Mouse (Mus musculus): ENCODE data around the gene Gm6588.

Gene Gm6588

DNA sequence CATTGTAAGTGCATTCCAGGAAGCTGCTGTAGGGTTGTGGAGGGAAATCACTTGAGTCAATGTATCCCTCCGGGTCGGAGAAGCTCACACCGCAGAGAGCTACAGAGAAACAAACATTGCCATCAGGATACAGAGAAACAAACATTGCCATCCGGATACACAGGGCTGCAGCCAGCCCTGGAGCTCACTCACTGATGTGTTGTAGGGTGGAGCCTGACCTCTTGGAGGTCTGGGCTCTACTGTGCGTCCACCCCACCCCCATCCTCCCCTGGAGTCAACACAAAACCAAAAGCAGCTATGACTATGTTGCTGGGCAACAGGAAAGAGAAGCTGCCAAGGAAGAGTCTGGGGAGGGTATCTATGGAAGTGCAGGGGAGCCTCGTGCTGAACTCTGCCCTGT, 24.2 kb downstream of the Gm6588 start:
- DNase-seq, result no peak

DNA sequence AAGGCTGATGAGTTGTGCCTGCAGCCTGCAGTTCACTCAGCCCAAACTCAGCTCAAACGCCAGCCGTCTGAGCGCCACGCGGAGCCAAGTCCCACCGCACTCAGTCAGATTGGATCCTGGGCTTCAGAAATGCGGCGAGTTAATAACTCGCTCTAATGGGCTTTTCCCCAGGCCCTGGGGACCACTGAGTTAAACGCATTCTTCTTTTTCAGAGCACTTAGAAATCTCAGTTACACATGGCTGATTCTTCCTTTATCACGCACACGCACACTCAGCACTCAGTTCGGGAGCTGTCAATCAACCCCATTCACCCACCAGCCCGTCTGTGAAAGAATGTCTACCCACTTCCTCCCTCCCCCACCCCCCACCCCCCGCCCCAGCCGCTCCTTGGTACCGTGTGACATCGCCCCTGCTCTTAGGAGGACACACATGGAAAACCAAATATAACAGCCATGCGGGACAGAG, 32.8 kb downstream of the Gm6588 start:
- DNase-seq, result no peak

DNA sequence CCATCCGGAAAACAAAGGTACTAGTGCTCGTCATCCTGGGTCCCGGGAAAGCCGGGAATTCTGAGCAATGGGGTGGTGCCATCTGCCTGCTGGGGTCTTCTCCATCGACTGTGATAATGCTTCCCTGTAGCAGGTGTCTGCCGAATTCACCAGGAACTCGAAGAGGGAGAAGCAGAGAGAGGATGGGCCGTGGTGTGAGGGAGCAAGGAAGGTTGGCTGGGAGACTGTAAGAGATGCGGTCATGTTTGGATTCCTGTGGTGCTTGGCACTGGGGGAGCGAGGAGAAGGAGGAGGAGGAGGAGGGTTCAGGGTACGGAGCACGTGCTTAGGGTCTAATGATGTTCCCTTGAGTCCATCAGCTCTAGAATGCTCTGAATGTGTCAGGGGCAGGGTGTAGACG, 33.3 kb downstream of the Gm6588 start:
- DNase-seq, result no peak

DNA sequence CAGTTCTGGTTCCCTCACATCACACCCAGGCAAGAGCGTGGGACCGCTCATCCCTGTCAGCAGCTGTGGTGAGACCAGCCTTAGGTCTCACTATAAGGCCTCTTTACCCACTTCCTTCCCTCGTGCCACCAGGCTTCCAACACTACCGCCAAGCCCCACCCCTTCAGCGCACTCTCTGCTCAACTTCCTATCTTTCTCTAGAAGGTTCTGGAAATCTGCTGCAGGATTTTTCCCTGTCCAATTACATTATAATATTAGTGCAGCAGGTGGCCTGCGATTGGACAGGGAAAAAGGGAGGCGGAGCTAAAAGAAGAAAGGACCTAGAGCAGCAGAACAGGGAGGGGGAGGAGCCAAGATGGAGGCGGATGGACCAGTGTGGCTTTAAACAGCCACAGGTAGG, 33.8 kb downstream of the Gm6588 start:
- DNase-seq, result no peak

DNA sequence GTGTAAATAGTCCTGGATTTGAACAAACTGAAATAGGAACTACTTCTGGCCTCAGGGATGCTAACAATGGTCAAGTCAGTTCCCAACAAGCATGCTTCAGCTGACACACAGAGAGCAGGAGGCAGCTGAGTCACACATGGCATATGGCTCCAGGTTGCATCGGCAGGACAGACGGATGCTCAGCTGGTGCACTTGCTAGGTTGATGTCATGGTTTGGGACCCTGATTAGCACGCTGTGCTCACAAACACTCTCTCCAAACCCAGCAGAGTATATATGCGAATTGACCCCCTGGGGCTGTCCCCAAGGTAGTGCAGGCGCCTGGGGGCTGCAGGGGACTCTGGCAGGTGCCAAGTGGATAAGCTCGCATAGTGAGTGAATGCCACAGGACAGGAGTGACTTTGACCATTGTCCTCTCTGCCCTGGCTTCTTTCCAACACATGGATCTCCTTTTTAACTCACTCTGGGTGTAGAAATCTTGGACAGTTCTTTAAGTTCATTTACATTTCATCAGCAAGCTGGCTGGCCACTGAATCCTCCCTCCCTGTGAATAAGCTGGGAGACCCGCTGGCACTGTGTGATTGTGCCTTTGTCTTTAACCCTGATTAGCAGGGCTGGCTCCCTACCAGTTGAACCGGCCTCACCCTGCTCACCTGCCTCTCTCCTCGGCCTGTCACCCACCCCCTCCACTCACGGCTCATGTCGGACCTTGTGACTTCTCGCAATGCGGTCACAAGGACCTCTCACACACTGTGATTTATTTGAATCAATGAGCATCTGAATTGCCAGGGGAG, 35.9 kb downstream of the Gm6588 start:
- peak; percentile 82 for DNase-seq

DNA sequence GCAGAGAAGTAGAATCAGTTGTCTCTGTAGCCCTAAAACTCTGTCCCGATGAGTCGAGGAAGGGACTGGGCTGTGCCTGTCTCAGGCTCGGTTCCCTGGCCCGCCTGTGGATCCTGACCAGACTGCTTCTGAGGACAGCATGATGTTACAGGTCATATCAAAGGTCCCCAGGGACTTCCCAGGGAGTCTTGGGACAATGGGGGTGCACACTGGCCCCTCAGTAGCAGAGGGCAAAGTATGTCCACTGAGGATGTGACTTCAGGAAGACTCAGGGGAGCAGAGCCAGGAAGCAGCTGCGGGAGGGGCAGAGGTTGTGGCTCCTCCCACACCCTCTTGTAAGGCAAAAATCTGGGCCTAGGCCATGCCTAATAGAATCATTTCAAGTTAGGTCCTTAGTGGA, 37.2 kb downstream of the Gm6588 start:
- peak; percentile 35 for DNase-seq

DNA sequence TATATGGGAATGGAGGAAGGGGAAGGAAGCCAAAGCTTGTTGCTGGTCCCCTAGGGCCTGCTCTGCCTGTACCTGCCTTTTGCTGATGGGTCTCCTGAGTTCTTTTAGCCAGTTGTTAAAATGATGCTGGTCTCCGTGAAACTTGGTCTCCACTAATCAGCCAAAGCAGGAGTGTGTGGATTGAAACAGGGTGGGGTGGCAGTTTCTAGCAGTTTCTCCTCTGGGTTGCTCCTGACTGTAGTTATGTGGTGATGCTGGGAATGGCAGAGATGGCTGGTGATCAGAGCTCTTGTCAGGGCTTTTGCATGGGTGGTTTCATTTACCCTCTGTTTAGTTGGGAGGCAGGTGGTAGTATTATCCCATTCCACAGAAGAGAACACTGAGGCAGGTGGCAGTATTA, 38.3 kb downstream of the Gm6588 start:
- DNase-seq, result no peak

DNA sequence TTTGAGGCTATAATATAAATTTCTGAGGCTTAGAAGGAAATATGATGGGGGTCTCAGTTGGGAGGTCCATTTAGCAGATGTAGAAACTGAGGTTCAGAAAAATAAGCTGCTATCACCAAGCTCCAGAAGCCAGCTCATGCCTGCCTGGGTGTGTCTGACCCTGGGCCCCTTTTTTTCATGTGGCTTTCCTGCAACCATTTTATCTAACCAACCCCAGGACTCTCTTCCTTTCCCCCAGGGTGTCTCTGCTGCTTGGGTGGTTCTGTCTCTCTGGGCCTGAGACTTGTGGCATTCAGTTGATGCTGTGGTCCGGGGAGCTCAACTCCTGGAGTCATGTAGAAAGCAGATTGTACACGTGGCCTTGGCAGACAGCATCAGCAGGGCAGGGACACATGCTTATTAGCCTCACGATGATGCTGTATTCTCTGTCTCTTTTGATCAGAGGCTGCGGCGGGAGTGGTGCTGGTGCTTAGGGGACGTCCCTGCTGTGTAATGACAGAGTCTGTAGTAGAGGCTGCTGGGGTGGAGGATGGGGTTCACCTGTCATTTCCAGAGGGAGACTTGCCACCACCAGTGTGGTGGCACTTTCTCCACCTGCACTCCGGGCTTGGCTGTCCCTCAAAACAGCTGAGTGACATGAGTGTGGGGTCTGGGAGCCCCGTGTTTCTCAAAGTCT, 39.0 kb downstream of the Gm6588 start:
- DNase-seq, result no peak

DNA sequence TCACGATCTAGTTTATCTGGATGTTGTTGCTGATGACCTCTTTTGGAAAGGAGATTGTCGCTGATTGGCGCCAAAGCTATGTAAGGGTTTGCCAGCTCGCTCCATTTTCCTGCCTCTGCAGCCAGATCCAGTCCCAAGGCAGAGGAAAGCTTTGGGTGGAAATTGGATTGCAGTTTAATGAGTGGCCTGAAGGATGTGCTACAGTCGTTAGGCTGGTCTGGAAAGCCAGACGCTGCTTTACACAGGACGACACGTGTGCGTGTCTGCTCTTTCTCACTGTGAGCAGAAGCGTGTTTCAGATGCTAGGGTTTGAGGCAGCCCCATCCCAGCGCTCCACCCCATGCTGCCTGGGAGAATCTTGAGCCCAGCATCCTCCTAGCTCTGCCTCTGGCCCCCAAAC, 42.3 kb downstream of the Gm6588 start:
- no peak for DNase-seq

DNA sequence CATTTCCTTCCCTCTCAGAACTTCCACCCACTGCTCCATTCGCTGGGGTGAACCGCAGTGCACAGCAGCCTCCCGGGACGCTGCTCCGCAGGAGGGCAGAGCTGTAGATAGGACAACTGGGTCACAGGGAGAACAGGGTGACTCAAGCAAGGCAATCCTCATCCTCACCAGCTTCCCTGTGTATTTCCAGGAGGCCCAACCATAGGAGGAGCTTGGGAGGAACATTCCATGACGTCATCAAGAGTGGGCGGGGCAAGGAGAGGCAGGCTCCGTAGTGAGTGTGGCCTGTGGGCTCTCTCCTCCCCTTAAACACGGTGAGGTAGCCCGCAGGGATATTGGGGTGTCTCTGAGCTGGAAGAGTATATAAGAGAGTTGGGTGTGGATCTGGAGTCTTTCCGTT, 44.3 kb downstream of the Gm6588 start:
- no peak for DNase-seq

DNA sequence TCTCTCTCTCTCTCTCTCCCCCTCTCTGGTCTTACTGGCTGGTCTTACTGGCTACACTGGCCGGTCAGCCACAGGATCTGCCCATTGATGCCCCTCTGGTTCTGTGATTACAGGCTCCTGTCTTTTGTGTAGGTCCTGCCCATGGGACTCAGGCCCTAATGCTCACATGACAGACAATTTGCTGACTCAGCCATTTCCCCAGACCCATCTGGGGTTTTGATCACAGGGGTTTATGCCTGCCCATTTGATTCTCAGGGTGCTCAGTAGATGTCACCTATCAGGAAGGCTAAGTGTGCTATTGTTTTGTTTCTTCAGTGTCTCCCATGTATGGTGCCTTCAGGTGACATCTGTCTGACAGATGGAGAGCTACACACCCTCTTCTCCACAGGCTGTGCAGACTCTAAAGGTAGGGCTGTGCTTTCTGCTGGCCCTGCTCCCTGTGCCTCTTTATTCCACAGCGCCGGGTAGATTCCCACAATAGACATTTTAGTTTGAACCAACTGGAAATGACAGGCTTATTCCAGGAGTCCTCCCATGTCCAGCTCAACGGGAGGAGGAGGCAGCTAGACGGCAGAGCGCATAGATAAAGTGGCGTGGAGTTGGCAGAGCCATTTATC, 47.6 kb downstream of the Gm6588 start:
- peak; percentile 44 for DNase-seq

DNA sequence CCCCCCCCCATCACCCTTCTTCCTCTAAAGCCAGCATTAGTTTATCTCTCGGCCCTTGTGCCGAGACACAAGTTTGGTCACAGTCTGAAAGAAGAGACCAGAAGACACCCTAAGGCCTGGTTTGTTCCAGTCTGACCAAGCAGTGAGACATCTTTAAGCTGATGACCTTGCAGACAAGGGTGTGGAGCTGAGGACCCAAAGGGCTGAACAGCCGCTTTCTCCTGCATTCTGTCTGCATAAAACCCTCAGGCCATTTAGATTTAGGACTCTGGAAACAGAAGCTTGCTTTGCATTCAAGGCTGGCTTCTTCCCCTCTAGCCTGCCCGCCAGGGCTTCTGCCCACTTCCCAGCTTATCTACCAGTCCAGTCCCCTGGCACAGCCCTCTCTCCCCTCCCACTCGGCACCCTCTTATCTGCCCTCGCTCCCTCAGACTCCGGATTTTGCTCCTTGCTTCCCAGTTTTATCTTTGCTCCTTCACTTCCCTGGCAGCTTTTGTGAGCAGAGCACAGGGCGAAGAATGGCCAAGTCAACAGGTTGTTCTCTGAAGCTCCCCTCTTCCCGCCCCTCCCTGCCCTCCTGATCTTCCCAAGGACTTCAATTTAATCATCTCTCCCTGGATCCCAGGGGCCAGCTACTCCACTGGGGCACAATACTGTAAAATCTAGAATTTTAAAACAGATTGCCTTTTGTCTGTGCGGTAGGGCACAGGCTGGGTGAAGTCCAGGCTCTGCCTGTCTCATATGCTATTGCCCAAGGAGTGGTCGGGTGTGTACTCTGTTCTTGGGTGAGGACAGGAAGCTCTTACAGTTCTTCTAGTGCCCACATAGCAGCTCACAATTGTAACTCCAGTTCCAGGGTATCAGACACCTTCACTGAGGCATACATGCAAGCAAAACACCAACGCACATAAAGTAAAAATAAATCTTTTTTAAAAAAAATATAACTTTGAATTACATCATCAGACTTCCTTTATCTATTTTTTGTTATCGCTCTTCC, 50.0 kb downstream of the Gm6588 start:
- DNase-seq, result no peak

DNA sequence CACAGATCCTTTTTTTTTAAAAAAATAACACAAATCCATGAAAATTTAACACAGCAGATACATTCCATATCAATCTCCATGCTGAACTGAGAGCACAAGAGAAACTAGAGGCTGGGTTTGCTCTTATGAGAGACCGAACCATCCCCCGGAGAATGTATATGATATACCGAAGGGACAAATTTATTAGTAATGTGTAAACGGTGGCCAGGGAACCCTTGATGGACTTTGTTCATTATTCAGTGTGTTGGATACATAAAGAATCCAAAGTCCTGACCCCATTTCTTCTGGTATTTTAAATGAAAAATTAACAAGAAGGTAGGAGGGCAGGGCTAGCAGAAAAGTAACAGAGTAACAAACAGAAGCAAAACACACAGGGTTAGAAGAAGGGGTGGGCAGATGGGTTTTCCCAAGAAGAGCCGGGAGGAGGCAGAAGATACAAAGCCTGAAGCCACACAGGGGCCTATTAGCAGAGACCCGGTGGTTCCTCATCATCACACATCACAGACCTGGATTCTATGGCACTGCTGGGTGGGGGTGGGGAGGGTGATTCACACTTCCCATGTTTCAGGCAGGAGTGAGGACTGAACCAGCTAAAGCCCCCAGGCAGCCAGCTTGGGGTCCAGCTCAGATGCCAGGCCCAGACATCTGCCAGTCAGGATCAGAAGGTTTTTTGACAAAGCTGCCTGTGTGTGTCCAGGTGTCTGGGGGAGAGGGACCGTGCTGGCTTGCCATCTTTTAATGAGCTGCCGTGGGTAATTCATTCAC, 50.9 kb downstream of the Gm6588 start:
- DNase-seq, result no peak
